ENCODE assay signal across 25 mouse cellular contexts in genomic region chr10:117497565-117498256, GRCm38 (mm10).
A peak's percentile ranks its signal among the peaks of the same experiment; 100 is the strongest.
DNase-seq lines count a peak whose midpoint lies in the region; ATAC-seq and TF ChIP-seq lines count a peak whose summit lies in the region.
"Had no signal": no experiment of that assay in that cellular context is flagged by ENCODE, and none has a peak within 500 bp of the region (broad histone marks: within the 10 kb centered on the region; RNA-seq: fewer than 3 reads in every experiment).

No protein-coding gene starts in this region.

- H3K27ac ChIP-seq in liver, postnatal 0 days (ENCODE audit: low read depth) = no peak overlapping the region
- H3K27ac ChIP-seq in liver, embryonic 11.5 days (ENCODE audit: low read depth, low read length) = no peak overlapping the region
- H3K27ac ChIP-seq: embryonic facial prominence, embryonic 12.5 days; embryonic facial prominence, embryonic 15.5 days; forebrain, embryonic 12.5 days; forebrain, embryonic 15.5 days; heart, adult 2 months; heart, embryonic 10.5 days; heart, embryonic 13.5 days; hindbrain, embryonic 12.5 days; hindbrain, embryonic 15.5 days had no signal

- no peak for TF ChIP-seq EP300 in liver, postnatal 0 days (IDR thresholded peaks at IDR 0.05; ENCODE audit: low read depth)

- WGBS in liver, postnatal 0 days (ENCODE audit: insufficient replicate concordance) = 66% methylated on average over 16 of the region's 16 CpGs
- WGBS in liver, embryonic 11.5 days = 75% methylated on average over 16 of the region's 16 CpGs

- no peaks in the 10 kb centered on the region for H3K27me3 ChIP-seq in liver, postnatal 0 days (ENCODE audit: insufficient read depth, low read length)
- no peaks in the 10 kb centered on the region for H3K27me3 ChIP-seq in liver, embryonic 11.5 days (replicated peaks; ENCODE audit: control insufficient read depth, insufficient read depth, low read length)
- H3K27me3 ChIP-seq: CH12.LX; embryonic facial prominence, embryonic 12.5 days; embryonic facial prominence, embryonic 15.5 days; forebrain, embryonic 15.5 days; heart, embryonic 13.5 days; hindbrain, embryonic 15.5 days; Patski had no signal

- no peaks in the 10 kb centered on the region for H3K9me3 ChIP-seq in liver, postnatal 0 days (ENCODE audit: low read length)
- H3K9me3 ChIP-seq in liver, embryonic 11.5 days (ENCODE audit: control insufficient read depth, low read length) = no peaks in the 10 kb centered on the region
- H3K9me3 ChIP-seq: embryonic facial prominence, embryonic 12.5 days; embryonic facial prominence, embryonic 15.5 days; forebrain, embryonic 12.5 days; forebrain, embryonic 15.5 days; G1E; heart, embryonic 10.5 days; heart, embryonic 13.5 days; hindbrain, embryonic 12.5 days; hindbrain, embryonic 15.5 days had no signal

- no peak overlapping the region for H3K4me3 ChIP-seq in liver, postnatal 0 days (ENCODE audit: low read depth, low read length)
- no peak overlapping the region for H3K4me3 ChIP-seq in liver, embryonic 11.5 days (ENCODE audit: low read depth, low read length)
- H3K4me3 ChIP-seq: embryonic facial prominence, embryonic 12.5 days; embryonic facial prominence, embryonic 15.5 days; forebrain, embryonic 12.5 days; forebrain, embryonic 15.5 days; heart, adult 2 months; heart, embryonic 10.5 days; heart, embryonic 13.5 days; hindbrain, embryonic 12.5 days; hindbrain, embryonic 15.5 days had no signal

- H3K36me3 ChIP-seq in liver, postnatal 0 days (replicated peaks; ENCODE audit: insufficient read depth, low read length) = no peaks in the 10 kb centered on the region
- no peaks in the 10 kb centered on the region for H3K36me3 ChIP-seq in liver, embryonic 11.5 days (ENCODE audit: control insufficient read depth, insufficient read depth, low read length)
- H3K36me3 ChIP-seq: embryonic facial prominence, embryonic 12.5 days; embryonic facial prominence, embryonic 15.5 days; forebrain, embryonic 12.5 days; forebrain, embryonic 15.5 days; G1E; heart, embryonic 10.5 days; heart, embryonic 13.5 days; hindbrain, embryonic 12.5 days; hindbrain, embryonic 15.5 days had no signal

- H3K9ac ChIP-seq in liver, postnatal 0 days (replicated peaks) = no peak overlapping the region
- no peak overlapping the region for H3K9ac ChIP-seq in liver, embryonic 11.5 days (ENCODE audit: low read depth, low read length)
- H3K9ac ChIP-seq: embryonic facial prominence, embryonic 12.5 days; embryonic facial prominence, embryonic 15.5 days; forebrain, embryonic 12.5 days; forebrain, embryonic 15.5 days; heart, embryonic 13.5 days; hindbrain, embryonic 12.5 days; hindbrain, embryonic 15.5 days had no signal

- no peak overlapping the region for H3K4me2 ChIP-seq in liver, postnatal 0 days (ENCODE audit: low read depth, low read length)
- H3K4me2 ChIP-seq in liver, embryonic 11.5 days = no peak overlapping the region
- H3K4me2 ChIP-seq: embryonic facial prominence, embryonic 12.5 days; embryonic facial prominence, embryonic 15.5 days; forebrain, embryonic 12.5 days; forebrain, embryonic 15.5 days; heart, embryonic 13.5 days; hindbrain, embryonic 12.5 days; hindbrain, embryonic 15.5 days had no signal

- intact Hi-C loops in heart, postnatal 14 days (cut with DNase I) = no loop called here

- DNase-seq in heart, adult 11 months = peak; percentile 18
- no peak for DNase-seq in heart, postnatal 14 days
- no peak for DNase-seq in liver, postnatal 0 days
- no peak for DNase-seq in liver, embryonic 11.5 days (ENCODE audit: low spot score)
- peak; percentile 9 for DNase-seq in thymus, postnatal 0 days (ENCODE audit: low spot score)
- no peak for DNase-seq in thymus, postnatal 25 days
- no peak for DNase-seq in right cerebral cortex, postnatal 14 days
- DNase-seq: adrenal gland, postnatal 10 days; adrenal gland, postnatal 36 days; cerebellum, adult 18-20 months; cerebellum, adult 9-10 months; cerebellum, postnatal 14 days; gastrocnemius, postnatal 25 days; heart, adult 2 months had no signal

- no peak for TF ChIP-seq CTCF in liver, postnatal 0 days (IDR thresholded peaks at IDR 0.05; ENCODE audit: low read depth)

- 0 out of 2 replicates have a peak, but pooled peaks cover 3% of the 10 kb centered on the region for H3K4me1 ChIP-seq in liver, postnatal 0 days (ENCODE audit: insufficient read depth)
- peaks cover 6% of the 10 kb centered on the region; the same call in 1 of the 2 replicates for H3K4me1 ChIP-seq in liver, embryonic 11.5 days (replicated peaks; ENCODE audit: control insufficient read depth, insufficient read depth, low read length)
- H3K4me1 ChIP-seq: forebrain, embryonic 12.5 days; heart, embryonic 10.5 days; hindbrain, embryonic 12.5 days; hindbrain, embryonic 15.5 days had no signal

- ATAC-seq in liver, postnatal 0 days = peak; percentile 63
- ATAC-seq in liver, embryonic 11.5 days (replicated peaks; ENCODE audit: low FRiP score) = no peak
- ATAC-seq: forebrain, embryonic 15.5 days; Patski had no signal

Comparison
In these comparisons a context has a peak if more than half of its experiments do, and no peak if none do; other contexts are left out.
1. DNase-seq: peak in heart, adult 11 months (single experiment) and thymus, postnatal 0 days (single experiment); none in heart, postnatal 14 days (0 of 2), liver, postnatal 0 days (single experiment), liver, embryonic 11.5 days (single experiment), thymus, postnatal 25 days (single experiment) and right cerebral cortex, postnatal 14 days (single experiment).